ENCODE assay signal across 8 mouse cellular contexts in the genomic region with DNA sequence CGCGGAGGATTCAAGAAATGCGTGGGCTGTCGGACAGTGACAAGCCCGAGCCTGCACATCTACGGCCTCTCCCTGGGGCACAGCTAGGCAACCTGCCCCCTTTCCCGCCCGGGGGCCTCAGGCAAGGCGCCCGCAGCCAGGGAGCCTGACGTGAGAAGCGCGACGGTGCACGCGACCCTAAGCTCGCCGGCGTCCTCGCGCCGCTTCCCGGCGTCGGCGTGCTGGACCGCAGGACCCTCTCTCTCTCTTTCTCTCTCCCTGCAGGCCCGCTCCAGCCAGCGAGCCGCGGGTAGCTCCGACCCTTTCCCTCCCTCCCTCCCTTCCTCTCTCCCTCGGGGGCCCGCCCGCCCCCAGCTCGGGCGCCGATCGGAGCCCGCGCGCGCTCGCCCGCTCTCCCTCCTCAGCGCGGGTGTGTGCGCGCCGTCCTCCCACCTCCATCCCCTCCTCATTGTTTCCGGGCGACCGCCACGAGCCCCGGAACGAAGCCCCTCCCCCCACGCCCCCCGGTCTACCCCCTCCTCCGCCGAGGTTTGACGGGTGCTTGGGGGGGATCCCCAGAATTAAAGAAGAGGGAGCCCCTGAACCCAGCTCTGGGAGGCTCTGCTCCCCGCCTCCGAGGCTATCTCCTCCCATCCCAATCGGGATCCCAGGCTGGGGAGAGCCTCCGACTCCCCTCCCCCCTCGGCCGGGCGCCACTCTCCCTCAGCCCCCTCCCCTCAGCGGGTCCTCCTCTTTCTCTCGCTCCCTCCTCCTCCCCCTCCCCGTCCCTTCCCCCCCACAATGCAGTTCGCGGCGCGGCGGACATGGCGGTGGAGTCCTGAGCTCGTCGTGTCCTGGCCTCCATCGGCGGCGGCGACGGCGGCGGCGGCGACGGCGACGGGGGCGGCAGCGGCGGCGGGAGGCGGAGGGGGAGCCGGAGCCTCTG. TPM values are rescaled to one million over a fixed set of nuclear protein-coding genes. Genes with fewer than 3 reads are reported as not detected.
DNase-seq lines count a peak whose midpoint lies in the region; ATAC-seq and TF ChIP-seq lines count a peak whose summit lies in the region.

A gene (plus strand): TSS at position 196 of the 925 bp plus-strand sequence.

- H3K9ac ChIP-seq in forebrain, embryonic 16.5 days (replicated peaks; ENCODE audit: low read depth, low read length): peak within 1 kb of the TSS; percentile 99
- peak within 1 kb of the TSS; percentile 98 for H3K9ac ChIP-seq in lung, embryonic 14.5 days

- DNase-seq in ES-CJ7 (ENCODE audit: low read depth, low spot score): peak; percentile 93
- DNase-seq in cerebellum, adult 11 months: peak; percentile 85
- DNase-seq in heart, postnatal 36 days: peak; percentile 78 to 83
- peak; percentile 88 for DNase-seq in layer of hippocampus, adult 2 months (ENCODE audit: low spot score in 2 of 2)
- DNase-seq in lung, embryonic 14.5 days: peak; percentile 91
- peak; percentile 81 for DNase-seq in thymus, adult 2 months

- H3K27me3 ChIP-seq in forebrain, embryonic 16.5 days (replicated peaks; ENCODE audit: control insufficient read depth, insufficient read depth, low read length): no peaks in the 10 kb centered on the region
- no peaks in the 10 kb centered on the region for H3K27me3 ChIP-seq in lung, embryonic 14.5 days (ENCODE audit: insufficient read depth, low read length)
- no peaks in the 10 kb centered on the region for H3K27me3 ChIP-seq in thymus, adult 2 months (ENCODE audit: control insufficient read depth, insufficient read depth, low read length)

- no peaks in the 10 kb centered on the region for H3K9me3 ChIP-seq in forebrain, embryonic 16.5 days (ENCODE audit: control insufficient read depth, low read length)
- no peaks in the 10 kb centered on the region for H3K9me3 ChIP-seq in lung, embryonic 14.5 days (ENCODE audit: low read depth, low read length)

- ATAC-seq in forebrain, embryonic 16.5 days: peak; percentile 90
- peak; percentile 92 for ATAC-seq in lung, embryonic 14.5 days (ENCODE audit: insufficient read depth)

- TF ChIP-seq POLR2A in olfactory bulb, adult 2 months (IDR thresholded peaks at IDR 0.05; ENCODE audit: insufficient read depth, low read depth, low read length): peak; percentile 48
- TF ChIP-seq POLR2A in thymus, adult 2 months (IDR thresholded peaks at IDR 0.05; ENCODE audit: control insufficient read depth, extremely low read depth, insufficient read depth, low read length, poor library complexity): peak; percentile 50; the same call in 1 of the 2 replicates

- intact Hi-C loops in heart, postnatal 36 days (cut with DNase I): loop anchor here (2.0 to 5.0 kb wide), 3 partner anchors 53 to 121 kb away; a partner anchor contains a TSS

- no peak for TF ChIP-seq CTCF in layer of hippocampus, adult 2 months (conservative IDR thresholded peaks at IDR 0.05)
- no peak for TF ChIP-seq CTCF in lung, embryonic 14.5 days (IDR thresholded peaks at IDR 0.05; ENCODE audit: low read depth)
- TF ChIP-seq CTCF in olfactory bulb, adult 2 months (IDR thresholded peaks at IDR 0.05; ENCODE audit: insufficient read depth, low read depth, low read length): no peak
- TF ChIP-seq CTCF in thymus, adult 2 months (IDR thresholded peaks at IDR 0.05; ENCODE audit: borderline replicate concordance, control insufficient read depth, extremely low read depth, insufficient read depth, low read length, poor library complexity): no peak

- H3K4me2 ChIP-seq in forebrain, embryonic 16.5 days (ENCODE audit: low read length): peak within 1 kb of the TSS; percentile 76
- peak within 1 kb of the TSS; percentile 83 for H3K4me2 ChIP-seq in lung, embryonic 14.5 days

- peak within 1 kb of the TSS; percentile 99 for H3K27ac ChIP-seq in forebrain, embryonic 16.5 days (ENCODE audit: low read length)
- H3K27ac ChIP-seq in layer of hippocampus, adult 2 months: peak within 1 kb of the TSS; percentile 99
- peak within 1 kb of the TSS; percentile 99 for H3K27ac ChIP-seq in lung, embryonic 14.5 days (ENCODE audit: low read depth)
- peak within 1 kb of the TSS; percentile 92 for H3K27ac ChIP-seq in olfactory bulb, adult 2 months (ENCODE audit: insufficient read depth, low read depth, low read length)
- H3K27ac ChIP-seq in thymus, adult 2 months (ENCODE audit: control insufficient read depth, insufficient read depth, low read length): peak within 1 kb of the TSS; percentile 92

- H3K4me3 ChIP-seq in forebrain, embryonic 16.5 days (replicated peaks; ENCODE audit: low read length): peak within 1 kb of the TSS; percentile 99
- peak within 1 kb of the TSS; percentile 99 for H3K4me3 ChIP-seq in layer of hippocampus, adult 2 months
- peak within 1 kb of the TSS; percentile 98 for H3K4me3 ChIP-seq in lung, embryonic 14.5 days (ENCODE audit: low read depth, low read length)
- peak within 1 kb of the TSS; percentile 79 for H3K4me3 ChIP-seq in olfactory bulb, adult 2 months (ENCODE audit: insufficient read depth, low read depth, low read length)
- peak within 1 kb of the TSS; percentile 92 for H3K4me3 ChIP-seq in thymus, adult 2 months (ENCODE audit: control insufficient read depth, insufficient read depth, low read length)

- H3K4me1 ChIP-seq in forebrain, embryonic 16.5 days (replicated peaks; ENCODE audit: control insufficient read depth, insufficient read depth, low read length): peaks cover 13% of the 10 kb centered on the region
- H3K4me1 ChIP-seq in lung, embryonic 14.5 days (ENCODE audit: insufficient read depth): no peaks in the 10 kb centered on the region
- H3K4me1 ChIP-seq in olfactory bulb, adult 2 months (ENCODE audit: control insufficient read depth, insufficient read depth, low read length): no peaks in the 10 kb centered on the region
- peaks cover 2% of the 10 kb centered on the region; the same call in 1 of the 2 replicates for H3K4me1 ChIP-seq in thymus, adult 2 months (replicated peaks; ENCODE audit: control insufficient read depth, insufficient read depth, low read length)

- H3K36me3 ChIP-seq in forebrain, embryonic 16.5 days (ENCODE audit: control insufficient read depth, insufficient read depth): no peaks in the 10 kb centered on the region
- H3K36me3 ChIP-seq in lung, embryonic 14.5 days (ENCODE audit: insufficient read depth): 0 out of 2 replicates have a peak, but pooled peaks cover 4% of the 10 kb centered on the region
- no peaks in the 10 kb centered on the region for H3K36me3 ChIP-seq in thymus, adult 2 months (ENCODE audit: control insufficient read depth, insufficient read depth, low read length)

- under 1% methylated on average over 80 of the region's 97 CpGs for WGBS in forebrain, embryonic 16.5 days
- under 1% methylated on average over 78 of the region's 97 CpGs for WGBS in lung, embryonic 14.5 days
- WGBS in olfactory bulb, adult 2 months: under 1% methylated on average over 72 of the region's 97 CpGs
- under 1% methylated on average over 92 of the region's 97 CpGs for WGBS in thymus, adult 2 months

RNA-seq across cellular contexts. Expression of the gene that starts here (rescaled TPM):
- polyA plus RNA-seq in forebrain, embryonic 16.5 days (2015; fragmentation: Nextera tagmentation; extraction: Ambion mirVana): 66.1 and 66.8 TPM in 2 replicates
- 10 to 100 TPM; 17.7 to 26.0 TPM for total RNA-seq in heart, postnatal 36 days (2021)
- 10 to 100 TPM; 37.7 to 44.4 TPM for total RNA-seq in layer of hippocampus, adult 2 months (2021)
- 59.6 and 62.6 TPM in 2 replicates for polyA plus RNA-seq in lung, embryonic 14.5 days (2014; fragmentation: Nextera tagmentation; extraction: Ambion mirVana)
- not detected in 2 replicates for polyA plus RNA-seq in olfactory bulb, adult 2 months (2012; ENCODE audit: insufficient read depth, insufficient read length, low replicate concordance, missing spikeins)
- polyA plus RNA-seq in thymus, adult 2 months (2012; rRNA removed): 93.5 and 105 TPM in 2 replicates

Comparison
In these comparisons a context has a peak if more than half of its experiments do, and no peak if none do; other contexts are left out.
1. Peak in every context shown above with its lines: DNase-seq, ATAC-seq, H3K4me3 ChIP-seq and H3K27ac ChIP-seq.